Mouse (Mus musculus) C2C12 (cell line): ENCODE results near the gene Ppp1r35.

ENCODE experiments used
- CEBPB ChIP-seq: IDR thresholded peaks from one replicate; pipeline ENCODE4 v1.6.1; 2011; ENCODE audit warnings: low read depth, mild to moderate bottlenecking, control low read depth, moderate library complexity
- CTCF ChIP-seq: IDR thresholded peaks from one replicate; pipeline ENCODE4 v1.5.1; 2011; ENCODE audit not compliant: control insufficient read depth, insufficient read depth, insufficient read length
- MAX ChIP-seq: IDR thresholded peaks from one replicate; pipeline ENCODE4 v1.6.1; 2011; ENCODE audit warnings: mild to moderate bottlenecking, control low read depth
- MYOD1 ChIP-seq: IDR thresholded peaks from one replicate; pipeline ENCODE4 v1.6.1; 2011; ENCODE audit warnings: low read depth; ENCODE audit not compliant: control insufficient read depth, insufficient read length
- MYOG ChIP-seq: IDR thresholded peaks from one replicate; pipeline ENCODE4 v1.6.1; 2011; ENCODE audit not compliant: control insufficient read depth, insufficient read length; ENCODE audit errors: extremely low read depth
- USF1 ChIP-seq: IDR thresholded peaks from one replicate; pipeline ENCODE4 v1.6.1; 2011; ENCODE audit warnings: low read depth, mild to moderate bottlenecking, control low read depth, moderate library complexity

DNA sequence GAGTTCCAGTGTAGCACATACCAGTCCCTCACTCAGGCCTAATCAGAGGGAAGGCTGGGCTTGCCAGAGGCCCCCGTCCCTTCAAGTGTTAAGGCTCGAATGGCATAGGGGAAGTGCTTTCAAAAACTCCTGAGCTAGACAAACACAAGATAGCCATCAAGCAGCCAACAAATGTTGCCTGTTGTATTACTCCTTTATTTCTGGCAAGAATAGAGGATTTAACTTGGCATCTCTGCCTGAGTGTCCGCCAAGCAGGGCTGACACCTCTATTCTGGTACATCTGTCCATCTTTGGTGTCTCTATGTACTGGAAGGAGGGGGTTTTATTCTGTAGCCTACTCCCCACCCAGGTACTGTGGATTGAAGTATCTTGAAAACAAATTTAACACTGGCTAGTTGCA lies 22.5 kb upstream of the Ppp1r35 start:
- TF ChIP-seq CTCF: no peak
- no peak for TF ChIP-seq CEBPB
- no peak for TF ChIP-seq MAX
- TF ChIP-seq MYOG: no peak
- TF ChIP-seq USF1: no peak
- no peak for TF ChIP-seq MYOD1
